Mouse (Mus musculus) kidney, postnatal 4 days (tissue): Measurements from ENCODE around the gene Olfr310.

ENCODE experiments used
- DNase-seq, 2 experiments: peaks; one replicate each; pipeline ENCODE4 v3.0.0; 2021; ENCODE audit warnings: mixed read lengths in 2 of 2

Olfr310 gene

GRCm38 (mm10) chr7:86277072-86277471 is at the start of gene Olfr310:
Olfr310 (minus strand) TSS chr7:86277172.
- DNase-seq, result no peak

DNA sequence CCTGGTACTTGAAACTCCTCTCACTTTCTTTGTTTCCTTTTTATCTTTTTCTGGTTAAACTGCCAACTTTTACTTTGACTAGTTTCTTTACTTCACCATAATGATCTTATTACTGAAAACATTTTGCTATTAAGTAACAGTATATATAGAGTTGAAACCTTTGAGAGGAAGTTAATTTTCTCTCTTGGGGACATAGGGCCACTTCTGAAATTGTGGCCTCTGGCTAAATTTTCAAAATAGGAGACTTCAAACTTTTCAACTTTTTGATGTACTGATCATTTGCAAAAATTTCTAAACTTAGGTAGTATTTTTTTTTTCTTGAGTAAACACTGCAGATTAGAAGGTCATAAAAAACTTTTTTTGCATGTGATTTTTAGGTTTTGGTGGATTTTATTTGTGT is 48.6 kb upstream of the Olfr310 start, which contains the start of gene Olfr308:
TSS of gene Olfr308 (minus strand) at position 101 of the 400 bp plus-strand sequence.
- DNase-seq, result no peak

GRCm38 (mm10) chr7:86321323-86321722 is 44.4 kb upstream of the Olfr310 start:
- DNase-seq, result no peak

DNA sequence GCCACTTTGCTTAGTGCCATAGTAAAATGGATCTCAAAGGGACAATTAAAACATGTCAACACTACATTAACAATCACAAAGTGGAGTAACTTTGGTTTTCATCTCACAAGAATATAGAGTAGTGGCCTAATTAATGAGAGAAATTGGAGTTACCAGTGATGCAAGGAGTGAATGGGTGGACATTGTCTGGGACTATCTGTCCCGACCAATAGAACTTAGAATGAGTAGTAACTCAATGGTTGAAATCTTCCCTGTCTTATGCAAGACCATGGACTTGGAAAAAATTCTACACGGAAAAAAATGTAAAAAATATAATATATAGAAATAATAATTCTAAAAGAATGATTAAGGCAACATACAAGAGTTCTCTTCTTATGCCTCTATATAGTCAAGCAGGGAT is 36.6 kb upstream of the Olfr310 start, which contains the start of gene Olfr309:
TSS of gene Olfr309 (minus strand) at position 101 of the 400 bp plus-strand sequence.
- DNase-seq, result no peak

DNA sequence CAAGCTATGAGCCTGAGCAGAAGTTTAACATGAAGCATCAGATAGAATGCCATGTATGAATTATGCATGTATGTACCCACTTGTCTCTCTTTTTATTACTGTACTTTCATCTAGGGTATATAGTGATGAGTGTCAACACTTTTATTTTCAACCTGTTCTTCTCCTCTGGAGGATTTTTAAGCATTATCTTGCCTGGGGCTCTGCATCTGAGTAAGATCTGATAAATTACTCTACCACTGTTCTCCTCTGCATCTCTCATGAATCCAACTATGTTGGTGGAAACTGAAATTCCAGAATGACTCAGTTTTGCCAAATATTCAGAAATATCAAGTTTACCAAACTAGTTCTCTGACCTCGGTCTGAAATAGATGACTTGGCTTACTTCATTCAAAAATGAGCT is 30.8 kb downstream of the Olfr310 start, which contains the start of gene Vmn2r76:
TSS of gene Vmn2r76 (minus strand) at position 101 of the 400 bp plus-strand sequence.
- no peak for DNase-seq
